Mouse (Mus musculus) heart, postnatal 0 days (tissue): ENCODE measurements around the gene Lancl3. TPM values are rescaled to one million over a fixed set of nuclear protein-coding genes. Genes with fewer than 3 reads are reported as not detected.

Experiments used
- ATAC-seq: fragments of 200-750 bp; cut with Nextera tagmentation; 2 replicates; pipeline ENCODE4 v1.8.0; 2017; ENCODE audit warnings: low read depth, moderate number of reproducible peaks, moderate library complexity; ENCODE audit not compliant: insufficient read depth
- DNase-seq: peaks from one replicate; pipeline ENCODE4 v3.0.0-alpha.2; 2016; ENCODE audit warnings: low spot score
- H3K27ac ChIP-seq: fragments of 300-500 bp; sonication (generic); 2 replicates; pipeline ENCODE4 v1.5.1; 2014; ENCODE audit warnings: low read depth, mild to moderate bottlenecking
- H3K27me3 ChIP-seq: fragments of 300-500 bp; sonication (generic); 2 replicates; pipeline ENCODE4 v1.6.1; 2014; ENCODE audit warnings: low read length, mixed read lengths; ENCODE audit not compliant: control insufficient read depth, insufficient read depth
- H3K36me3 ChIP-seq: fragments of 300-500 bp; sonication (generic); replicated peaks from 2 replicates; pipeline ENCODE4 v1.6.1; 2014; ENCODE audit warnings: low read length, mixed read lengths; ENCODE audit not compliant: control insufficient read depth, insufficient read depth
- H3K4me1 ChIP-seq: fragments of 300-500 bp; sonication (generic); 2 replicates; pipeline ENCODE4 v1.6.1; 2014; ENCODE audit warnings: antibody characterized with exemption; ENCODE audit not compliant: control insufficient read depth, insufficient read depth
- H3K4me2 ChIP-seq: fragments of 300-500 bp; sonication (generic); 2 replicates; pipeline ENCODE4 v1.6.1; 2014; ENCODE audit warnings: low read depth, mild to moderate bottlenecking, low read length, moderate library complexity
- H3K4me3 ChIP-seq: fragments of 300-500 bp; sonication (generic); 2 replicates; pipeline ENCODE4 v1.5.1; 2014; ENCODE audit warnings: low read depth, low read length
- H3K9ac ChIP-seq: fragments of 300-500 bp; sonication (generic); replicated peaks from 2 replicates; pipeline ENCODE4 v1.6.1; 2014; ENCODE audit warnings: low read depth, low read length, mixed read lengths
- H3K9me3 ChIP-seq: fragments of 300-500 bp; sonication (generic); replicated peaks from 2 replicates; pipeline ENCODE4 v1.6.1; 2016; ENCODE audit warnings: low read length; ENCODE audit not compliant: control insufficient read depth
- CTCF ChIP-seq: IDR thresholded peaks from 2 replicates; pipeline ENCODE4 v1.5.1; 2016; ENCODE audit warnings: antibody characterized with exemption, control low read depth, low read depth
- EP300 ChIP-seq: IDR thresholded peaks from 2 replicates; pipeline ENCODE4 v1.6.1; 2016; ENCODE audit warnings: antibody characterized with exemption, low read depth
- WGBS: fragments of 180-500 bp; shearing (Covaris S2); extraction: QIAGEN DNeasy Blood & Tissue Kit; methylation state at CpG from one replicate; pipeline ENCODE4 v1.1.7; 2014; 5-methylcytosine and 5-hydroxymethylcytosine counted together
- polyA plus RNA-seq: library from polyadenylated mRNA; unstranded; fragments of >200 nt; fragmentation: Nextera tagmentation; extraction: Ambion mirVana; gene quantifications from 2 replicates; pipeline ENCODE4 v1.2.1, GENCODE M21; 2015
- total RNA-seq: library from RNA; depleted of rRNA; stranded (reverse); fragments of >200 nt; gene quantifications from 2 replicates; pipeline ENCODE4 v1.2.3, GENCODE M21; 2014; ENCODE audit warnings: low replicate concordance

Lancl3 gene
- total and polyA plus RNA-seq, 2 experiments from 2014 or later: 1.5 to 6.1 TPM

DNA sequence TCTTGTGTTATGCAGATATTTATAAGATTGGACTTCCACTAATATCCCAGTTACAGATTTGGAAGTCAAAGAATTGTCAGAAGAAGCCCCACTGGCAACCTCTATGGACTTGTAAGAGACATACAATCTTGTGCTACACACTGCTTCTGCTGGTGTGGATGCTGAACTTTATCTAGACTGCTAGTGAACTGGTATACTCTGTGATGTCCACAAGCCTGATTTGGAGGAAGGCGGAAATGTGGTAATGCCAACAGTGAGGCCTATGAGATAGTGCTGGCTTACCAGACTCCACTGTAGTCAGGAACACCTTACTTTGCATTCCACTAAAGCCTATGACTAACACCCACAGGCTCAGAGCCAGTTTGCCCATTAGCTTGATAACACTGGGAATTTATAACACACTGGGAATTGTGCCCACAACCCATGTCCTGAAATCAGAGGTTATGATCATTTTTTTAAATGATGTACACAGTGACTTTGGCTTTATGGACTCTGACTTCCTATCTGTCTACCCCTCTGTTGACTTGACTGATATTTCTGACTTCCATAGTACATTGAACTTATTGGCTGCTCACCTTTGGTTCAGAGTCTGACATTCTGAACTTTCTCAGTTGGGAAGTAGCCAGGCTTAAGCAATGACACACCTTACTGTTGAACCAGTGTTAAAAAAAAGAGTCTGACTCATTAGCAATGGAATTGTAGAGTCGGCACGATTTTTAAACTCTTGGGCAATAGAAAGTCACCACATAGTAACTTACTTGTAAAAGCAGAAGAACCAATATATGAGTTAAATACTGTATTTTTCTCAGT, 22.9 kb downstream of the Lancl3 start:
- Histone ChIP-seq H3K4me1 (no peaks in the 10 kb centered on the region), H3K9me3 (no peaks in the 10 kb centered on the region), H3K4me3 (no peak overlapping the region), H3K4me2 (no peak overlapping the region), H3K9ac (no peak overlapping the region), H3K27ac (peak overlapping the region; percentile 55; the same call in 1 of the 2 replicates), H3K27me3 (no peaks in the 10 kb centered on the region), H3K36me3 (no peaks in the 10 kb centered on the region)
- DNase-seq (peak; percentile 60), ATAC-seq (peak; percentile 87)
- WGBS: 61% methylated on average over 3 of the region's 3 CpGs
- TF ChIP-seq CTCF: no peak
- TF ChIP-seq EP300: no peak

DNA sequence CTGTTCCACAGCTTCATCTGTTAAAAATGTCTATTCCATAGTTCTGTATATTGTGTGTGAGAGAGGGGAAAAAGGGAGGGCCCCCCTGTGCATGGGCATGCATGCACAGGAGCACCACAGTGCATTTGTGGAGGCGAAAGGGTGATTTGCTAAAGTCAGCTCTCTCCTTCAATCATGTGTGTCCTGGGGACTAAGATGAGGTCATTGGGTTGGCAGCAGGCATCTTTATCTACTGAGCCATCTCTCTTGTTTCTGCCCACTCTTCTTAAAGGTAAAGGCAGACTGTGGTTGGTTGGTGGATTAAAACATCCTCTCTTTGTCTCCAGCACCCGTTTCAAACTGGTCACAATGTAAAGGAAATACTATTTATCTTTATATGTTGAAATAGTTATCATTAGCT, 27.4 kb downstream of the Lancl3 start:
- Histone ChIP-seq H3K36me3 (no peaks in the 10 kb centered on the region), H3K27me3 (no peaks in the 10 kb centered on the region), H3K9me3 (no peaks in the 10 kb centered on the region), H3K4me1 (no peaks in the 10 kb centered on the region), H3K9ac (no peak overlapping the region), H3K4me3 (no peak overlapping the region), H3K27ac (no peak overlapping the region), H3K4me2 (no peak overlapping the region)
- DNase-seq (no peak), ATAC-seq (no peak)
- WGBS: 62% methylated on average over 2 of the region's 2 CpGs
- TF ChIP-seq CTCF: no peak
- no peak for TF ChIP-seq EP300

DNA sequence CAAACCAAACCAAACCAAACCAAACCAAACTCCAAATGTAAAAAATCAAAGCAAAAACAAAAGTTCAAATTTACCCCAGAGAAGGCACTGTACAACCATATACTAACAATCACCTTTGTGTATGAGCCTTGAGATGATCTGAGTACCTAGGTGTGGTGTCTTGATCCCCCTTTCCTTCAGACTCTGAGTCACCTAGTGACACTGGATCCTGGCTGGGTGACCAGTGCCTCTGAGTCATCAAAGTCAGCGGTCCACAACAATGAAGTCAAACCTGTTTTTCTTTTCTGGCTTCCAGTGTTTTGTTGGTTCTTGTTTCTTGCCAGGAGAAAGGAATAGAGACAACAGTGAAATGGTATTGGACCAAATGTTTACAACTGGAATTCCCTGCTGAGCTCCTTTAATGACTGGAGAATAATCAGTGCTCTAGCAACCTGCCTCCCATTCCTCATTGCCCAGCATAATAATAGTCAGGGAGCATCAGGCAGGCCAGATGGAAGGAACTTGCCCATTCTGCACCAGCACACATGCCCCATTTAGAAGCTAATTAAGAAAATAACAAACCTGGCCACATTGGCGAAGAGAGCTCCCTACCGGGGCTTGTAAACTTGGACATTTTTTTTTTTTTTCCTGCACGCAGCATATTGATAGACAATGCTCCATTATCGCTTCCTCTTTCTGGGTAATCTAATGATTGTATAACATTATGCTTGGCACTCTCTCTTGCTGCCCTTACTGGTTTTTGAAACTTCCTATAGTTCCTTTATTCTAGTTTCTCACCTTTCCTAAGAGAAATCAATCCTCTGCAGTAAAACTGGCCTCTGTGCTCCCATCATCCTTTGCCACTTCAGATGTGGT, 41.3 kb downstream of the Lancl3 start:
- no peak for DNase-seq
- Histone ChIP-seq H3K4me2 (no peak overlapping the region), H3K9me3 (no peaks in the 10 kb centered on the region), H3K36me3 (no peaks in the 10 kb centered on the region), H3K4me3 (no peak overlapping the region), H3K9ac (no peak overlapping the region), H3K27ac (no peak overlapping the region), H3K4me1 (no peaks in the 10 kb centered on the region), H3K27me3 (no peaks in the 10 kb centered on the region)
- 83% methylated on average over 5 of the region's 5 CpGs for WGBS
- no peak for ATAC-seq
- TF ChIP-seq CTCF: no peak
- no peak for TF ChIP-seq EP300

DNA sequence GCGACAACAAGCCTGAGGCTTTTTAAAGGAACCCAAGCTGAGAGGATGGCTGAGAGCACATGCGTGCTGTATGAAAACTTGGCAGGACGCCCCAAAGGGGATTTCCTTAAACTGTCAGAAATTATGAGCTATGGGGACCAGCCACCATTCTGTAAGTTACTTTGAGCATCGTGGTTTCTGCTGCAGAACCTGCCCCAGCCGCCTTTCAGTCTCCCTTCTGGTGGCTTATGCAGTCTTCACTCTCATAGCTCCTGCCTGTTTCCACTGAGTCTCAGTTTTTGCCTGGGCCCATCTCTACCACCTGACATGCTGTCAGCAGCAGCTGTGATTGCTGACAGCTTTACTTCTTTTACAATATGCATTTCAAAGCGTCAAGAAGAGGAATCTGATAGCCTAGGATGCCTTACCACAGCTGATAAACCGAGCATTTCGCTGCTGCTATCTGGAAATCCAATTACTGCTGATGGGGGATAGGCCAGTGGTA, 43.7 kb downstream of the Lancl3 start:
- no peak for TF ChIP-seq EP300
- no peak for TF ChIP-seq CTCF
- 36% methylated on average over 8 of the region's 8 CpGs for WGBS
- H3K4me1 ChIP-seq: no peaks in the 10 kb centered on the region
- no peak overlapping the region; the same call in 1 of the 2 replicates for H3K4me2 ChIP-seq
- no peaks in the 10 kb centered on the region for H3K36me3 ChIP-seq
- no peak overlapping the region for H3K9ac ChIP-seq
- H3K4me3 ChIP-seq: no peak overlapping the region
- H3K27me3 ChIP-seq: no peaks in the 10 kb centered on the region
- DNase-seq (no peak), ATAC-seq (no peak)
- no peaks in the 10 kb centered on the region for H3K9me3 ChIP-seq
- H3K27ac ChIP-seq: no peak overlapping the region

DNA sequence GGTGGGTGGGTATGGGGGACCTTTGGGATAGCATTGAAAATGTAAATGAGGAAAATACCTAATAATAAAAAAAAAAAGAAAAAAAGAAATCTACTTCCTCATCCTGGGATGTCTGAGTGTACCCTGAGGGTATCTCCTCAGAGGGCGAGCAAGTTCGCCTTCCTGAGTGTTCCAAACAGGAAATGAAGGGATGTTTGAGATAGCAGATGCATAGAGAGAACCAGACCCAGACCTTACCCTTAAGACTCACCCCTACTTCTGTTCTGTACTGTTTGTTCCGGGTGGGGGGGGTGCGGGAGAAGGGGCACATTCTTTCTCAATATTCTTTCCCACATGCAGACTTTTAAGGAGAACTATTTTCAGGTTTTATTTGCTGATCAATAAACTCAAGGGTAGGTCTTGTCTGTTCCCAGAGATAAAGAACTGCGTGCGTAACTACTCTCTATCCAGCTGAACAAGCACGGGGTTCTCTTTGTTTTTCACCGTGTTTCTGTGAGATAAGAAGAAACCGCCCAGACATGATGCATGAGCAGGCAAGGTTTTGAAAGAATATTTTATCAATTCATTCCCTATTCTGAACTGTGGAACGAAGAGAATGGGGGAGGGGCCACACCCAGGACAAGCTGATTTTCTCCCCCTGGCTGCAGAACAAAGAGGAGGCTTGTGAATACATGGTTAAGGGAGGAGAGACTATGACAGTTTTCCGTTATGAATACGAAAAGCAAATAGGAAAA, 45.1 kb downstream of the Lancl3 start:
- no peak overlapping the region for H3K4me3 ChIP-seq
- DNase-seq (no peak), ATAC-seq (no peak)
- TF ChIP-seq EP300: no peak
- no peak for TF ChIP-seq CTCF
- no peak overlapping the region for H3K9ac ChIP-seq
- no peak overlapping the region for H3K4me2 ChIP-seq
- H3K9me3 ChIP-seq: no peaks in the 10 kb centered on the region
- H3K27me3 ChIP-seq: no peaks in the 10 kb centered on the region
- no peak overlapping the region for H3K27ac ChIP-seq
- H3K36me3 ChIP-seq: no peaks in the 10 kb centered on the region
- WGBS: 60% methylated on average over 12 of the region's 12 CpGs
- no peaks in the 10 kb centered on the region for H3K4me1 ChIP-seq
